Comparison of ENCODE assay signal across 14 mouse cellular contexts in the genomic region with DNA sequence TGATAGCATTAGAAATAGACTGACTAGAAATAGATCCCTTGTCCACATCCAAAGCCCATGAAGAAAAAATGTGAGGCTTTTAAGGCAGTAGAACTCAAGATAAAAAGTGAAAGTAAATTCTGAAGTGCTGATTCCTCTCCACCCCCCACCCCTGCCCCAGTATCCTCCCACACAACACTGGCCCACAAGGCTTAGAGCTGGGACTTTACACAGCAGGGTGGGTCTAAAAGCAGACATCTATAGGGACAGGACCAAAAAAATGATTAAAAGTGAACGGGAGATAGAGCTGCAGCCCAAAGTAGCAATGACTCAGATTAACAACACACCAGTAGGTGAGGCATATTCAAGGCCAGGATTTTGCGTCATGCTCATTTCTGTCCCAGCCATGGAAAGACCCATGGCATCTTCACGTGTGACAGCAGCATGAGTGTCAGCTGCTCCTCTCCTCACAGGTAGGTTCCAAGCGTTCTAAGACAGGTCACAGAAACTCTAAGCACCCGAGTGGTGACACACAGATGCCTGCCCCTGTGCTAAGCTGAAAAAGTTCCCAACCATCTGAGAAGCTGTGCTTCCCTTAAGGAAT. TPM values are rescaled to one million over a fixed set of nuclear protein-coding genes. Genes with fewer than 3 reads are reported as not detected.
DNase-seq lines count a peak whose midpoint lies in the region; ATAC-seq and TF ChIP-seq lines count a peak whose summit lies in the region.
"Had no signal": no experiment of that assay in that cellular context is flagged by ENCODE, and none has a peak within 500 bp of the region (broad histone marks: within the 10 kb centered on the region; RNA-seq: fewer than 3 reads in every experiment).

No protein-coding gene starts in this region.

- peak overlapping the region; percentile 7; the same call in 1 of the 2 replicates for H3K27ac ChIP-seq in kidney, adult 2 months (ENCODE audit: insufficient read depth, low read depth, low read length)
- peak overlapping the region; percentile 27 for H3K27ac ChIP-seq in small intestine, adult 2 months (ENCODE audit: insufficient read depth, low read depth, low read length)
- H3K27ac ChIP-seq: layer of hippocampus, adult 2 months; liver, embryonic 15.5 days; midbrain, embryonic 10.5 days; neural tube, embryonic 12.5 days had no signal

- H3K36me3 ChIP-seq in kidney, adult 2 months (ENCODE audit: control insufficient read depth, insufficient read depth, low read length), result no peaks in the 10 kb centered on the region
- H3K36me3 ChIP-seq in small intestine, adult 2 months (ENCODE audit: control insufficient read depth, insufficient read depth, low read length), result no peaks in the 10 kb centered on the region
- H3K36me3 ChIP-seq: liver, embryonic 15.5 days; midbrain, embryonic 10.5 days had no signal

- H3K4me3 ChIP-seq in kidney, adult 2 months (ENCODE audit: insufficient read depth, low read depth, low read length), result no peak overlapping the region
- no peak overlapping the region for H3K4me3 ChIP-seq in small intestine, adult 2 months (ENCODE audit: low read depth, low read length)
- H3K4me3 ChIP-seq: erythroblast, embryonic 14.5 days; layer of hippocampus, adult 2 months; liver, embryonic 15.5 days; midbrain, embryonic 10.5 days; neural tube, embryonic 12.5 days had no signal

- TF ChIP-seq CTCF in kidney, adult 2 months (conservative IDR thresholded peaks at IDR 0.05; ENCODE audit: insufficient read depth, insufficient read length, low read depth, low read length), result no peak
- TF ChIP-seq CTCF in small intestine, adult 2 months (IDR thresholded peaks at IDR 0.05; ENCODE audit: extremely low read depth, insufficient read length, insufficient replicate concordance, low read depth, low read length), result no peak

- no peaks in the 10 kb centered on the region for H3K27me3 ChIP-seq in kidney, adult 2 months (replicated peaks; ENCODE audit: control insufficient read depth, insufficient read depth, low read length)
- no peaks in the 10 kb centered on the region for H3K27me3 ChIP-seq in small intestine, adult 2 months (ENCODE audit: control insufficient read depth, insufficient read depth, low read length)
- H3K27me3 ChIP-seq: liver, embryonic 15.5 days; neural tube, embryonic 12.5 days had no signal

- peak; percentile 84 for ATAC-seq in CD4-positive, CD25-positive, alpha-beta regulatory T cell, adult 4 months
- no peak for ATAC-seq in cerebellum, adult (ENCODE audit: insufficient number of reproducible peaks, low FRiP score, low TSS enrichment)
- ATAC-seq: intestine, postnatal 0 days had no signal

- 82% methylated on average over 5 of the region's 5 CpGs for WGBS in kidney, adult 2 months
- whole genome bisulfite sequencing in small intestine, adult 2 months, result 37% methylated on average over 5 of the region's 5 CpGs

- H3K4me1 ChIP-seq in kidney, adult 2 months (ENCODE audit: control insufficient read depth, insufficient read depth, low read length), result peaks cover 17% of the 10 kb centered on the region
- peaks cover 40% of the 10 kb centered on the region for H3K4me1 ChIP-seq in small intestine, adult 2 months (ENCODE audit: control insufficient read depth, insufficient read depth, insufficient read length, low read length)

- no peak for TF ChIP-seq POLR2A in kidney, adult 2 months (IDR thresholded peaks at IDR 0.05; ENCODE audit: low read depth, low read length)
- no peak for TF ChIP-seq POLR2A in small intestine, adult 2 months (IDR thresholded peaks at IDR 0.05; ENCODE audit: low read depth, low read length)

- no peak for DNase-seq in kidney, adult 2 months
- no peak for DNase-seq in kidney, adult 8-10 months
- DNase-seq in adipocyte (ENCODE audit: low spot score), result peak; percentile 29
- no peak for DNase-seq in testis, postnatal 14 days (ENCODE audit: low spot score)
- DNase-seq: heart, postnatal 10 days had no signal

RNA-seq across cellular contexts. Expression of a gene that starts 29.1 kb away (rescaled TPM):
- polyA plus RNA-seq in kidney, adult 2 months (2012; rRNA removed), result 8.2 and 8.4 TPM in 2 replicates
- 10 to 100 TPM; 30.1 to 30.3 TPM for polyA plus RNA-seq in CD4-positive, CD25-positive, alpha-beta regulatory T cell, adult 4 months (2017; shearing (Covaris generic))
- polyA plus RNA-seq in small intestine, adult 2 months (2012; rRNA removed), result 3.5 and 6.1 TPM in 2 replicates
